ENCODE assay signal across 16 mouse cellular contexts in the genomic region with DNA sequence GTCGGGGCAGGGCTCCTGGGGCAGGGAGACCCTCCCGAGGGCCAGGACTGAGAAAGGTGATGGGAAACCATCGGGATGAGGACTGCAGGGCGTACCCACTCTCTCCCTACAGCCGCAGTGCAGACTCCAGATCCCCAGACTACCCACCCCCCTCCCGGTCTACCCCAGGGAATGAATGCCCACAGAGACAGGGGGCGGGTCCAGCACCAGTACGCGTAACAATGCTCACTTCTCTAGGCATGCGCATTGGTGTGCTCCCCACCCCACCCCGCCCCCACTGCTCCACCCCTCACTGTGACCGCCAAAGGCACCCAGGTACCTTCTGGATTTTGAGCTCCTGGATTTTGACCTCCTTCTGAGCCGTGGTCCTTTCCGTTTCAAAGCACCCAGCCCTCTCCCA. TPM values are rescaled to one million over a fixed set of nuclear protein-coding genes. Genes with fewer than 3 reads are reported as not detected.
A peak's percentile ranks its signal among the peaks of the same experiment; 100 is the strongest.
DNase-seq lines count a peak whose midpoint lies in the region; ATAC-seq and TF ChIP-seq lines count a peak whose summit lies in the region.
"Had no signal": no experiment of that assay in that cellular context is flagged by ENCODE, and none has a peak within 500 bp of the region (broad histone marks: within the 10 kb centered on the region; RNA-seq: fewer than 3 reads in every experiment).

No protein-coding gene starts in this region.

- peaks cover 29% of the 10 kb centered on the region; the same call in 1 of the 2 replicates for H3K36me3 ChIP-seq in forebrain, embryonic 14.5 days (ENCODE audit: control insufficient read depth, insufficient read depth, low read length)
- H3K36me3 ChIP-seq in hindbrain, postnatal 0 days (ENCODE audit: insufficient read depth, low read length) = no peaks in the 10 kb centered on the region
- no peaks in the 10 kb centered on the region for H3K36me3 ChIP-seq in neural tube, embryonic 15.5 days

- 39% methylated on average over 14 of the region's 14 CpGs for WGBS in forebrain, embryonic 14.5 days
- WGBS in hindbrain, postnatal 0 days = 47% methylated on average over 14 of the region's 14 CpGs
- 37% methylated on average over 13 of the region's 14 CpGs for WGBS in neural tube, embryonic 15.5 days

- no peaks in the 10 kb centered on the region for H3K27me3 ChIP-seq in forebrain, embryonic 14.5 days (replicated peaks; ENCODE audit: control insufficient read depth, insufficient read depth, low read length)
- no peaks in the 10 kb centered on the region for H3K27me3 ChIP-seq in hindbrain, postnatal 0 days (ENCODE audit: insufficient read depth, low read length)
- H3K27me3 ChIP-seq in neural tube, embryonic 15.5 days (replicated peaks) = no peaks in the 10 kb centered on the region
- H3K27me3 ChIP-seq: heart, embryonic 12.5 days; kidney, embryonic 15.5 days had no signal

- no peak overlapping the region for H3K27ac ChIP-seq in forebrain, embryonic 14.5 days (ENCODE audit: low read depth, low read length)
- no peak overlapping the region for H3K27ac ChIP-seq in hindbrain, postnatal 0 days
- H3K27ac ChIP-seq in neural tube, embryonic 15.5 days (replicated peaks) = no peak overlapping the region
- H3K27ac ChIP-seq: kidney, embryonic 15.5 days; layer of hippocampus, adult 2 months had no signal

- no peaks in the 10 kb centered on the region for H3K9me3 ChIP-seq in forebrain, embryonic 14.5 days (replicated peaks; ENCODE audit: control insufficient read depth, low read length)
- H3K9me3 ChIP-seq in hindbrain, postnatal 0 days (ENCODE audit: low read length) = no peaks in the 10 kb centered on the region
- no peaks in the 10 kb centered on the region for H3K9me3 ChIP-seq in neural tube, embryonic 15.5 days (replicated peaks)
- H3K9me3 ChIP-seq: heart, embryonic 12.5 days; kidney, embryonic 15.5 days had no signal

- H3K9ac ChIP-seq in forebrain, embryonic 14.5 days (ENCODE audit: low read length) = no peak overlapping the region
- H3K9ac ChIP-seq in hindbrain, postnatal 0 days (replicated peaks; ENCODE audit: low read length) = no peak overlapping the region
- no peak overlapping the region for H3K9ac ChIP-seq in neural tube, embryonic 15.5 days (replicated peaks)
- H3K9ac ChIP-seq: heart, embryonic 12.5 days; kidney, embryonic 15.5 days had no signal

- peaks cover 22% of the 10 kb centered on the region for H3K4me1 ChIP-seq in forebrain, embryonic 14.5 days (ENCODE audit: control insufficient read depth, insufficient read depth, low read length)
- H3K4me1 ChIP-seq in hindbrain, postnatal 0 days (ENCODE audit: insufficient read depth, low read length) = peaks cover 10% of the 10 kb centered on the region
- H3K4me1 ChIP-seq in neural tube, embryonic 15.5 days = peaks cover 21% of the 10 kb centered on the region

- ATAC-seq in forebrain, embryonic 14.5 days = peak; percentile 24; the same call in 1 of the 2 replicates
- no peak for ATAC-seq in hindbrain, postnatal 0 days
- peak; percentile 25; the same call in 1 of the 2 replicates for ATAC-seq in neural tube, embryonic 15.5 days (ENCODE audit: low FRiP score)

- intact Hi-C loops in heart, postnatal 14 days (cut with DNase I) = no loop called here

- H3K4me3 ChIP-seq in forebrain, embryonic 14.5 days (ENCODE audit: low read depth, low read length) = no peak overlapping the region
- H3K4me3 ChIP-seq in hindbrain, postnatal 0 days (ENCODE audit: low read length) = no peak overlapping the region
- no peak overlapping the region for H3K4me3 ChIP-seq in neural tube, embryonic 15.5 days (replicated peaks)
- H3K4me3 ChIP-seq: erythroblast, embryonic 14.5 days; heart, embryonic 12.5 days; kidney, embryonic 15.5 days; layer of hippocampus, adult 2 months had no signal

- TF ChIP-seq CTCF in hindbrain, postnatal 0 days (IDR thresholded peaks at IDR 0.05; ENCODE audit: low read depth) = no peak

- peak; percentile 85 for DNase-seq in heart, adult 11 months
- no peak for DNase-seq in heart, postnatal 14 days
- DNase-seq in forebrain, embryonic 14.5 days (ENCODE audit: low spot score) = peak; percentile 53
- no peak for DNase-seq in hindbrain, postnatal 0 days (ENCODE audit: low spot score)
- no peak for DNase-seq in Muller cell, postnatal 12 days (ENCODE audit: inconsistent ontology term)
- DNase-seq in liver (no peak), adipocyte (ENCODE audit: low spot score) (no peak)
- DNase-seq: adrenal gland, adult 2 months; gastrocnemius, postnatal 10 days; right cerebral cortex, postnatal 14 days had no signal

- H3K4me2 ChIP-seq in forebrain, embryonic 14.5 days (ENCODE audit: low read length) = peak overlapping the region; percentile 18
- H3K4me2 ChIP-seq in hindbrain, postnatal 0 days (ENCODE audit: low read depth, low read length) = peak overlapping the region; percentile 4; the same call in 1 of the 2 replicates
- H3K4me2 ChIP-seq in neural tube, embryonic 15.5 days = peak overlapping the region; percentile 37
- H3K4me2 ChIP-seq: heart, embryonic 12.5 days; kidney, embryonic 15.5 days; liver, embryonic 11.5 days had no signal

RNA-seq across cellular contexts. Expression of gene 2610318N02Rik, which starts 3.4 kb away (rescaled TPM):
- 1 to 10 TPM in 1 of 2 experiments, not detected in 1; 2.4 TPM for total RNA-seq in heart, postnatal 14 days (2021)
- polyA plus RNA-seq in forebrain, embryonic 14.5 days (2014; fragmentation: Nextera tagmentation; extraction: Ambion mirVana) = 21.5 and 27.6 TPM in 2 replicates
- total RNA-seq in hindbrain, postnatal 0 days (2014; rRNA removed) = 4.2 and 6.8 TPM in 2 replicates
- 8.2 and 9.5 TPM in 2 replicates for polyA plus RNA-seq in hindbrain, postnatal 0 days (2015; fragmentation: Nextera tagmentation; extraction: Ambion mirVana)
- polyA plus RNA-seq in neural tube, embryonic 15.5 days (2015; fragmentation: Nextera tagmentation; extraction: Ambion mirVana) = 13.1 and 16.2 TPM in 2 replicates

RNA-seq across cellular contexts. Expression of gene Ppil2, which starts 10.5 kb away (rescaled TPM):
- 10 to 100 TPM; 42.4 to 43.1 TPM for total RNA-seq in heart, postnatal 14 days (2021)
- polyA plus RNA-seq in forebrain, embryonic 14.5 days (2014; fragmentation: Nextera tagmentation; extraction: Ambion mirVana) = 146 and 153 TPM in 2 replicates
- 93.7 and 98.4 TPM in 2 replicates for total RNA-seq in hindbrain, postnatal 0 days (2014; rRNA removed)
- 102 and 106 TPM in 2 replicates for polyA plus RNA-seq in hindbrain, postnatal 0 days (2015; fragmentation: Nextera tagmentation; extraction: Ambion mirVana)
- polyA plus RNA-seq in neural tube, embryonic 15.5 days (2015; fragmentation: Nextera tagmentation; extraction: Ambion mirVana) = 134 and 143 TPM in 2 replicates

RNA-seq across cellular contexts. Expression of gene Sdf2l1, which starts 10.6 kb away (rescaled TPM):
- 1 to 10 TPM; 6.7 to 9.3 TPM for total RNA-seq in heart, postnatal 14 days (2021)
- 33.3 and 40.9 TPM in 2 replicates for polyA plus RNA-seq in forebrain, embryonic 14.5 days (2014; fragmentation: Nextera tagmentation; extraction: Ambion mirVana)
- total RNA-seq in hindbrain, postnatal 0 days (2014; rRNA removed) = 15.3 and 20.9 TPM in 2 replicates
- polyA plus RNA-seq in hindbrain, postnatal 0 days (2015; fragmentation: Nextera tagmentation; extraction: Ambion mirVana) = 18.4 and 19.7 TPM in 2 replicates
- polyA plus RNA-seq in neural tube, embryonic 15.5 days (2015; fragmentation: Nextera tagmentation; extraction: Ambion mirVana) = 38.4 and 57.3 TPM in 2 replicates

RNA-seq across cellular contexts. Expression of gene Ydjc, which starts 22.9 kb away (rescaled TPM):
- 1 to 10 TPM; 1.3 TPM for total RNA-seq in heart, postnatal 14 days (2021)
- 25.1 and 28.7 TPM in 2 replicates for polyA plus RNA-seq in forebrain, embryonic 14.5 days (2014; fragmentation: Nextera tagmentation; extraction: Ambion mirVana)
- 72.4 and 78.5 TPM in 2 replicates for total RNA-seq in hindbrain, postnatal 0 days (2014; rRNA removed)
- 41.3 and 43.9 TPM in 2 replicates for polyA plus RNA-seq in hindbrain, postnatal 0 days (2015; fragmentation: Nextera tagmentation; extraction: Ambion mirVana)
- 45.6 and 52.3 TPM in 2 replicates for polyA plus RNA-seq in neural tube, embryonic 15.5 days (2015; fragmentation: Nextera tagmentation; extraction: Ambion mirVana)

RNA-seq across cellular contexts. Expression of gene Ccdc116, which starts 25.5 kb away (rescaled TPM):
- total RNA-seq in heart, postnatal 14 days (2021) = under 1 TPM in 1 of 2 experiments, not detected in 1; 0.31 TPM
- polyA plus RNA-seq in forebrain, embryonic 14.5 days (2014; fragmentation: Nextera tagmentation; extraction: Ambion mirVana) = 0.66 and 1.4 TPM in 2 replicates
- 7.2 and 8.8 TPM in 2 replicates for total RNA-seq in hindbrain, postnatal 0 days (2014; rRNA removed)
- 2.8 and 3.5 TPM in 2 replicates for polyA plus RNA-seq in hindbrain, postnatal 0 days (2015; fragmentation: Nextera tagmentation; extraction: Ambion mirVana)
- 2.7 and 3.5 TPM in 2 replicates for polyA plus RNA-seq in neural tube, embryonic 15.5 days (2015; fragmentation: Nextera tagmentation; extraction: Ambion mirVana)

Comparison
In these comparisons a context has a peak if more than half of its experiments do, and no peak if none do; other contexts are left out.
1. DNase-seq: peak in heart, adult 11 months (single experiment) and forebrain, embryonic 14.5 days (single experiment); none in heart, postnatal 14 days (0 of 2), hindbrain, postnatal 0 days (single experiment), Muller cell, postnatal 12 days (single experiment), liver (single experiment) and adipocyte (single experiment).
2. Peak in every context shown above with its lines, with median percentiles within 50 percentile points of each other: H3K4me2 ChIP-seq.